Mouse (Mus musculus): ENCODE results near the gene F2.

- TF ChIP-seq POLR2A (IDR thresholded peaks at IDR 0.05; ENCODE audit: borderline replicate concordance, control insufficient read depth, low read depth, low read length) (no peak), CTCF (IDR thresholded peaks at IDR 0.05; ENCODE audit: control insufficient read depth, insufficient read depth, low read length) (no peak)
Observed at GRCm38 (mm10) chr2:91634841-91635240, 1.4 kb downstream of the F2 start.
